Comparison of ENCODE assay signal across 9 mouse cellular contexts in genomic region chr14:25547882-25548281, GRCm38 (mm10).
DNase-seq lines count a peak whose midpoint lies in the region; ATAC-seq and TF ChIP-seq lines count a peak whose summit lies in the region.
"Had no signal": no experiment of that assay in that cellular context is flagged by ENCODE, and none has a peak within 500 bp of the region (broad histone marks: within the 10 kb centered on the region; RNA-seq: fewer than 3 reads in every experiment).

No protein-coding gene starts in this region.

- H3K4me2 ChIP-seq in lung, embryonic 14.5 days: no peak overlapping the region
- no peak overlapping the region for H3K4me2 ChIP-seq in hindbrain, embryonic 14.5 days (replicated peaks)
- no peak overlapping the region for H3K4me2 ChIP-seq in midbrain, embryonic 16.5 days (ENCODE audit: low read length)

- intact Hi-C loops in heart, postnatal 36 days (cut with DNase I): no loop called here

- no peak for ATAC-seq in lung, embryonic 14.5 days (ENCODE audit: insufficient read depth)
- no peak for ATAC-seq in hindbrain, embryonic 14.5 days (ENCODE audit: low FRiP score)
- no peak for ATAC-seq in midbrain, embryonic 16.5 days

- no peak overlapping the region for H3K4me3 ChIP-seq in heart, embryonic 10.5 days
- no peak overlapping the region for H3K4me3 ChIP-seq in lung, embryonic 14.5 days (ENCODE audit: low read depth, low read length)
- no peak overlapping the region for H3K4me3 ChIP-seq in hindbrain, embryonic 14.5 days (replicated peaks; ENCODE audit: low read length)
- no peak overlapping the region for H3K4me3 ChIP-seq in midbrain, embryonic 16.5 days (ENCODE audit: low read depth, low read length)

- H3K9me3 ChIP-seq in heart, embryonic 10.5 days: no peaks in the 10 kb centered on the region
- H3K9me3 ChIP-seq in lung, embryonic 14.5 days (ENCODE audit: low read depth, low read length): no peaks in the 10 kb centered on the region
- H3K9me3 ChIP-seq in hindbrain, embryonic 14.5 days (ENCODE audit: control insufficient read depth, low read length): no peaks in the 10 kb centered on the region
- H3K9me3 ChIP-seq in midbrain, embryonic 16.5 days (replicated peaks; ENCODE audit: control insufficient read depth, low read length, poor library complexity, severe bottlenecking): no peaks in the 10 kb centered on the region

- H3K9ac ChIP-seq in lung, embryonic 14.5 days: no peak overlapping the region
- H3K9ac ChIP-seq in hindbrain, embryonic 14.5 days: no peak overlapping the region
- H3K9ac ChIP-seq in midbrain, embryonic 16.5 days (ENCODE audit: low read depth, low read length): no peak overlapping the region
- H3K9ac ChIP-seq: liver, embryonic 14.5 days had no signal

- peaks cover 53% of the 10 kb centered on the region for H3K36me3 ChIP-seq in heart, embryonic 10.5 days
- 0 out of 2 replicates have a peak, but pooled peaks cover 11% of the 10 kb centered on the region for H3K36me3 ChIP-seq in lung, embryonic 14.5 days (ENCODE audit: insufficient read depth)
- H3K36me3 ChIP-seq in hindbrain, embryonic 14.5 days (replicated peaks; ENCODE audit: control insufficient read depth, insufficient read depth): peaks cover 21% of the 10 kb centered on the region
- no peaks in the 10 kb centered on the region for H3K36me3 ChIP-seq in midbrain, embryonic 16.5 days (ENCODE audit: control insufficient read depth, insufficient read depth, low read length)

- no peak for TF ChIP-seq CTCF in lung, embryonic 14.5 days (IDR thresholded peaks at IDR 0.05; ENCODE audit: low read depth)

- peaks cover 58% of the 10 kb centered on the region for H3K4me1 ChIP-seq in heart, embryonic 10.5 days
- H3K4me1 ChIP-seq in lung, embryonic 14.5 days (ENCODE audit: insufficient read depth): no peaks in the 10 kb centered on the region
- H3K4me1 ChIP-seq in hindbrain, embryonic 14.5 days (replicated peaks; ENCODE audit: control insufficient read depth, insufficient read depth, low read length): peaks cover 53% of the 10 kb centered on the region
- H3K4me1 ChIP-seq in midbrain, embryonic 16.5 days (ENCODE audit: control insufficient read depth, insufficient read depth, low read length): peaks cover 42% of the 10 kb centered on the region

- no peak for DNase-seq in heart, embryonic 10.5 days (ENCODE audit: low spot score)
- no peak for DNase-seq in heart, postnatal 36 days
- DNase-seq in lung, embryonic 14.5 days: no peak
- DNase-seq in lung, postnatal 36 days: no peak
- no peak for DNase-seq in hindbrain, embryonic 14.5 days (ENCODE audit: low spot score)
- no peak for DNase-seq in thymus, postnatal 10 days (ENCODE audit: low spot score in 2 of 2)
- DNase-seq in left cerebral cortex, adult 8-10 months (ENCODE audit: low spot score in 2 of 2): no peak

- no peaks in the 10 kb centered on the region for H3K27me3 ChIP-seq in heart, embryonic 10.5 days (ENCODE audit: insufficient read depth, poor library complexity, severe bottlenecking)
- no peaks in the 10 kb centered on the region for H3K27me3 ChIP-seq in lung, embryonic 14.5 days (ENCODE audit: insufficient read depth, low read length)
- H3K27me3 ChIP-seq in hindbrain, embryonic 14.5 days (ENCODE audit: control insufficient read depth, insufficient read depth, low read length): no peaks in the 10 kb centered on the region
- H3K27me3 ChIP-seq in midbrain, embryonic 16.5 days (ENCODE audit: control insufficient read depth, insufficient read depth, low read depth, low read length): no peaks in the 10 kb centered on the region

- H3K27ac ChIP-seq in heart, embryonic 10.5 days: peak overlapping the region; percentile 65; the same call in 1 of the 2 replicates
- H3K27ac ChIP-seq in lung, embryonic 14.5 days (ENCODE audit: low read depth): peak overlapping the region; percentile 42; the same call in 1 of the 2 replicates
- peak overlapping the region; percentile 88 for H3K27ac ChIP-seq in hindbrain, embryonic 14.5 days
- H3K27ac ChIP-seq in midbrain, embryonic 16.5 days (ENCODE audit: low read length): 0 out of 2 replicates have a peak overlapping the region, but pooled peaks have one; percentile 62
- H3K27ac ChIP-seq: liver, embryonic 14.5 days had no signal

- WGBS in heart, embryonic 10.5 days: 83% methylated on average over 9 of the region's 9 CpGs
- WGBS in lung, embryonic 14.5 days: 68% methylated on average over 9 of the region's 9 CpGs
- WGBS in hindbrain, embryonic 14.5 days: 77% methylated on average over 9 of the region's 9 CpGs
- 83% methylated on average over 9 of the region's 9 CpGs for WGBS in midbrain, embryonic 16.5 days
